Mouse (Mus musculus) megakaryocyte, adult 5-6 weeks (primary cell): ENCODE results near the gene Gpnmb. TPM values are rescaled to one million over a fixed set of nuclear protein-coding genes. Genes with fewer than 3 reads are reported as not detected.
A peak's percentile ranks its signal among the peaks of the same experiment; 100 is the strongest.

Source experiments
- ATAC-seq: 2 replicates; pipeline ENCODE4 v1.8.0; 2016; ENCODE audit warnings: mild to moderate bottlenecking, inconsistent platforms; ENCODE audit not compliant: poor library complexity, severe bottlenecking
- total RNA-seq, 2 experiments: library from RNA; stranded (forward) in 1 of 2; stranded (reverse) in 1 of 2; fragments of 153-499, 151-499 nt in 1 of 2; fragments of 221-1000, 200-1000 nt in 1 of 2; gene quantifications; 2 replicates each; pipeline versions ENCODE4 v1.2.3 to v1.2.4; 2015 to 2017

Gpnmb gene
- total RNA-seq (2015), result 0.94 and 2.3 TPM in 2 replicates
- 0.45 and 0.81 TPM in 2 replicates for total RNA-seq (2017)

- ATAC-seq, result peak; percentile 66
Measured at GRCm38 (mm10) chr6:49036275-49037267, at the start of gene Gpnmb. Gene Gpnmb, plus strand, starts transcription at chr6:49036546.

- no peak for ATAC-seq
Measured at GRCm38 (mm10) chr6:48989971-48990370, 46.4 kb upstream of the Gpnmb start.

- no peak for ATAC-seq
Measured at GRCm38 (mm10) chr6:48991991-48992390, 44.4 kb upstream of the Gpnmb start.

GRCm38 (mm10) chr6:48998186-48998585, 38.2 kb upstream of the Gpnmb start:
- no peak for ATAC-seq

DNA sequence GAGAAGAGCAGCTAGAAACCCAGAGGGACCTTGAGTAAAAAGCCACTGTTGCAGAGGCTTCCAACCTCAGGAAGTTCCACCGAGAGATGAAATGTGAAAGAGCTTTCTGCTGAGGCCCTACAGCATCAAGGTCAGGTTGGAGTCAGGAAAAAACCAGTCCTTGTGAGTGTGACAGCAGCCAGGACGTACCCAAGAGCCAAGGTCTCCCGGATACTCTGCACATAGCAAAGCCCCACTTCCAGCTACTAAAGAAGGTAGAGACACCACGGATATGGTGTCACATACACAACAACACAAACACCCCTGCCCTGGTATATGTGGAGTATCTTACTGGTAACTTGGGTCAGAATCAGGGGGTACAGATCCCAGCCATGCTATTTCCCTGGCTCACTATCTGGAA, 37.5 kb upstream of the Gpnmb start:
- no peak for ATAC-seq

DNA sequence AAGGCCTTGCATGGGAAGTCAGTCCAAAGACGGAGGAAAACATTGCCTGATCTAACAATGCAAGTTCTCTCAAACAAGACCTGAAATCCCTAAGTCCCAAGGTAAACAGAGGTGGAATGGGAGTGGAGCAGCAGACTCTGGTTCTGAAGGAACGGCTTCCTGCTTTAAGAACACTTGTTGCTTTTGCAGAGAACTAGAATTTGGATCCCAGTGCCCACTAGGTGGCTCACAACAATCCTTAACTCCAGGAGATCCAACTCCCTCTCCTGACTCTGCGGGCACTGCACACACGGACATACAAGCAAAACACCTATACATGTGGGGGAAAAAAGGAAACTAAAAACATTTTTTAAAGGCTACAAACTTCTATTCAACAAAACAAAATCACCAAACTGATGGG, 33.0 kb upstream of the Gpnmb start:
- ATAC-seq, result no peak

GRCm38 (mm10) chr6:49007981-49008380, 28.4 kb upstream of the Gpnmb start:
- ATAC-seq, result peak; percentile 95

DNA sequence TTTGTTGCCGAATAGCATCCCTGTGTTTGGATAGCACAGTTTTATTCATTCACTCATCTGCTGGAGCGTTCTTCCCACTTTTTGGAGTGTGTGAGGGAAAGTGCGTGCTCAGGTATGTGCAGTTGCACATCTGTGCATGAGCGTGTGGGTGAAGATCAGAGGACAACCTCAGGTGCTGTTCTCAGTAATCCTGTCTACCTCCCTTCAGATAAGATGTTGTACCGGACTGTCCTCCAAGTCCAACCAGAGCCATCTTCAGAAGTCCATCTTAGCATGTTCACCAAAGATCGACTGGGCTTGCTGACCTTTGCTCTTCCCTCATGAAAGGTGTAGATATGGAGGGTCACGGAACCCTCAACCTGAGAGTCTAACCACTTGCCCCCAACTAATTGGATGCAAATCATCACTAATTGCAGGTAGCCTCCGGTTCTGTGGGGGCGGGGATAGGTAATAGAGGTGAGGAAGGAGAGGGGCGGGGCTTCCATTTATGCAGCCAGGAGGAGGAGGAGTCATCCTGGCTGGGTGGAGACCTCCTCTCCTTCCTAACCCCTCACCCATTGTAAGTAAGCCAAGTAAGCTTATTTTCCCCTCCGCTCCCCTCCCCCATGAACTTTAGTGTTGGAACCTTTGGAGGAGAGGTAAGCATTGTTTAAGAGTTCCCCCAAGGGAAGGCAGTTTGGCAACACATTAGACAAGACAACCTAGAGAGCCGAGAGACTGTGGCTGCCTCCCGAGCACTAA, 27.8 kb upstream of the Gpnmb start:
- ATAC-seq, result no peak

- ATAC-seq, result no peak
Measured at GRCm38 (mm10) chr6:49009161-49009555, 27.2 kb upstream of the Gpnmb start.

GRCm38 (mm10) chr6:49009665-49010064, 26.7 kb upstream of the Gpnmb start:
- no peak for ATAC-seq

GRCm38 (mm10) chr6:49011191-49011590, 25.2 kb upstream of the Gpnmb start:
- no peak for ATAC-seq

- peak; percentile 37; the same call in 1 of the 2 replicates for ATAC-seq
Measured at GRCm38 (mm10) chr6:49013023-49013422, 23.3 kb upstream of the Gpnmb start.

GRCm38 (mm10) chr6:49013458-49013857, 22.9 kb upstream of the Gpnmb start:
- ATAC-seq, result no peak

DNA sequence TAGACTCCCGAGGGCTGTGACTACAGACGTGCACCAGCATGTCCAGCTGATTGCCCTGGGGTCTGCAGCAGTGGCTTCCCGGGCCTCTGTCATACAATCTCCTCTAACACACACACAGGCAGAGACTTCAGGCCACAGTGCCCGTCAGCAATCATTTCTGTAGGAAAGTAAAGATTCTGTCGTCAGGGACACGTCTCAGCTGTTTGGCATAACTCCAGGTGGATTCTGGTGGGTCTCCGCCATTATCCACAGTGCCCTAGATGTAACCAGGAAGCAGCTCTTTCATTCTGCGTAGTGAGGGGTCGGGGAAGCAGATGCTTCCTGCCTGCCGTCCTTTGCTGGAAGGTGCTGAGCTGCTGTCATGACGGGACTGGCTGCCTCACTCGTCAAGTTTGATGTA, 19.2 kb upstream of the Gpnmb start:
- peak; percentile 45; the same call in 1 of the 2 replicates for ATAC-seq

DNA sequence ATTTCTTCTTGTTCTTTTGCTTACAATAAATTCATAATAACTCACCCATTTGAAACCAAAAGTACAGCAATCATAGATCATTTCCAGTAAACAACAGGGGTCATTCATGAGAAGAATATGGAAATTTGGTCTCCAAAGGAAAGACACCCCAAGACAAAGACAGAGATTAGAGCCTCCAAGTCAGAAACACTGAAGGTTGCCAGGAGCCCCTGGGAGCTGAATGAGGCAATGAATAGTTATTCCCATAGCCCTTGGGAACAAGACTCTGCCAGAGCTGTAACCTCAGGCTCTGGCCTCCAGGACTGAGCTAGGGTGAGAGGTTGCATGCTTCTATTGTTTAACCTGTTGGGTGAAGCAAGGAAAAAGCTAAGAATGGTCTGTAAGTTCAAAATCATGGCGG, 17.0 kb upstream of the Gpnmb start:
- ATAC-seq, result no peak

- ATAC-seq, result peak; percentile 89
Measured at GRCm38 (mm10) chr6:49021141-49022012, 15.0 kb upstream of the Gpnmb start.

DNA sequence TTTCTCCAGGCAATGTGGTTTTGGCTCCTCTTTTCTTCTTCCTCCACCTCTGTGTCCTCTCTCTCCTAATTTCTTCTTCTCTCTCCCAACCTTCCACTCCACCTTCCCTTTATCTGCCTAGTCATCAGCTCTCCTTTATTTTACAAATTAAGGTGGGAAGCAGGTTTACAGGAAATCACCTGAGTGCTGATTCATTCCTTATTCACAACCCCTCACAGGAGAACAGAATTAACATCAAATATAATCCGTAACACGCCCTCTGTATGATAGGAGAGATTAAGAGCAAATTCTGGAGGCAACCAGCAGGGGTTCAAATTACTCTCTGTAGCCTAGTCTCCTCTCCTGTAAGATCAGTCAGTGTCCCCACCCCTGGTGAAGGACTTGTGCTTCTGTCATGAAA, 14.0 kb upstream of the Gpnmb start:
- ATAC-seq, result no peak

DNA sequence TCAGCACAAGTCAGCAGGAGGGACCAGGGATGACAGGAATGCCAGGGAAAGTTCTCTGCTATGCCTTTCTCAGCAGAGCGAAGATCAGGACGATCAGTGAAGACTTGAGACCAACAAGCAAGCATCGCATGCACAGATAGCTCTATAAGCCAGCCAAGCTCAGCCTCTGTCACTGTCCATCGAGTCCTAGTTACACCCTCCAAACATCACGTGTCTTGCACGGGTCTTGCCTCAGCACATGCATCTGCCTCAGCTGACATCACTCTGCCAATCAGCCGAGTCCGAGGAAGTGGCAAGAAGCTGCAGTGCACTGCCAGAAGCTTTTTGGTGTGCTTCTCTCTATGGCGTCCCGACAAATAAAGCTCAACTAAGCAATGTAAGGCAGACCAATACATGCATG, 13.0 kb upstream of the Gpnmb start:
- ATAC-seq, result no peak

- no peak for ATAC-seq
Measured at GRCm38 (mm10) chr6:49025290-49025689, 11.1 kb upstream of the Gpnmb start.

GRCm38 (mm10) chr6:49026496-49026895, 9.8 kb upstream of the Gpnmb start:
- ATAC-seq, result peak; percentile 81

DNA sequence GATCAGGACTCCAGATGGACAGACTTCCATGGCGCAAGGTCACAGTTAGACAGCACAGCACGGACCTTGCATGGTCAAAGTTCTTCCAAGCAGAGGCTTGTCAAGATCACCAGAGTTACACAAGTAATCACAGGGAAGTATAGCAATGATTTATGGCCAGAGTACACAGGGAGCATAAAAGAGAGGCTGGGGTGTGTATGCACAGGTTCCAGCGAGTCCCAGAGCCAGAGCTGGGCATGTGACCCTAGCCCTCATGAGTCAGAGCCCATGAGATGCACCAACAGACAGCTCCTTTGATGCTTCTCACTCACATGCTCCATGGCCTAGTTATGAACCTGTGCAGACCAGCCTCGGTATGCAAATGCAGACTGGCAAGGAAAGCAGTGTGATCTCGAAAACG, 8.3 kb upstream of the Gpnmb start:
- ATAC-seq, result no peak
